Mouse (Mus musculus) large intestine, adult 2 months (tissue): ENCODE data around the gene Net1. TPM values are rescaled to one million over a fixed set of nuclear protein-coding genes. Genes with fewer than 3 reads are reported as not detected.
"Not testable (repeated sequence)": the region's sequence is repeated elsewhere in the genome, so short reads cannot be mapped to it uniquely, and the experiment has no call there.

Experiments
- DNase-seq: peaks from one replicate; pipeline ENCODE4 v3.0.0-alpha.2; 2012; ENCODE audit warnings: low read depth, low spot score
- WGBS: fragments of 180-500 bp; shearing (Covaris S2); methylation state at CpG from one replicate; pipeline ENCODE4 v1.1.7; 2018; 5-methylcytosine and 5-hydroxymethylcytosine counted together
- polyA plus RNA-seq: library from polyadenylated mRNA; depleted of rRNA; stranded (reverse); fragments of >200 nt; gene quantifications from 2 replicates; pipeline ENCODE4 v1.2.3, GENCODE M21; 2012; rRNA removed

The Net1 gene
- 63.8 and 88.6 TPM in 2 replicates for polyA plus RNA-seq

- DNase-seq: no peak
- under 1% methylated on average over 52 of the region's 52 CpGs for WGBS
Observed at GRCm38 (mm10) chr13:3917571-3918311, at the start of gene Net1, which contains the start of gene Tubal3. Gene Net1 (minus strand): TSS chr13:3918220. Gene Tubal3 (plus strand): TSS chr13:3918274.

- 75% methylated on average over 6 of the region's 6 CpGs for WGBS
- no peak for DNase-seq
Observed at GRCm38 (mm10) chr13:3951198-3951914, 33.3 kb upstream of the Net1 start.

- 91% methylated on average over 4 of the region's 4 CpGs for WGBS
- no peak for DNase-seq
Observed at GRCm38 (mm10) chr13:3949477-3949876, 31.5 kb upstream of the Net1 start.

- DNase-seq: no peak
- WGBS: 79% methylated on average over 4 of the region's 4 CpGs
Observed at GRCm38 (mm10) chr13:3947267-3947666, 29.2 kb upstream of the Net1 start.

- no peak for DNase-seq
- 82% methylated on average over 2 of the region's 2 CpGs for WGBS
Observed at GRCm38 (mm10) chr13:3945249-3945648, 27.2 kb upstream of the Net1 start, which contains the start of gene Ucn3. Gene Ucn3 (minus strand): TSS chr13:3945349.

GRCm38 (mm10) chr13:3944699-3945098 lies 26.7 kb upstream of the Net1 start:
- 28% methylated on average over 7 of the region's 7 CpGs for WGBS
- DNase-seq: no peak

GRCm38 (mm10) chr13:3926046-3926445 lies 8.0 kb upstream of the Net1 start:
- 58% methylated on average over 6 of the region's 6 CpGs for WGBS
- DNase-seq: no peak

- no peak for DNase-seq
- WGBS: 25% methylated on average over 6 of the region's 6 CpGs
Observed at GRCm38 (mm10) chr13:3925632-3926031, 7.6 kb upstream of the Net1 start.

- WGBS: 39% methylated on average over 5 of the region's 5 CpGs
- no peak for DNase-seq
Observed at GRCm38 (mm10) chr13:3924483-3924882, 6.5 kb upstream of the Net1 start.

- DNase-seq: no peak
- WGBS: 39% methylated on average over 4 of the region's 4 CpGs
Observed at GRCm38 (mm10) chr13:3913504-3913903, 4.5 kb downstream of the Net1 start.

- WGBS: 80% methylated on average over 5 of the region's 5 CpGs
- DNase-seq: no peak
Observed at GRCm38 (mm10) chr13:3910356-3910755, 7.7 kb downstream of the Net1 start.

GRCm38 (mm10) chr13:3908262-3908661 lies 9.8 kb downstream of the Net1 start:
- WGBS: 50% methylated on average over 4 of the region's 4 CpGs

GRCm38 (mm10) chr13:3907151-3907696 lies 10.8 kb downstream of the Net1 start:
- no peak for DNase-seq
- 43% methylated on average over 6 of the region's 6 CpGs for WGBS

More at GRCm38 (mm10) chr13:3908262-3908661, 9.8 kb downstream of the Net1 start:
- DNase-seq: no peak

- 85% methylated on average over 9 of the region's 9 CpGs for WGBS
- no peak for DNase-seq
Observed at GRCm38 (mm10) chr13:3899301-3899700, 18.7 kb downstream of the Net1 start.

GRCm38 (mm10) chr13:3898202-3898601 lies 19.8 kb downstream of the Net1 start:
- DNase-seq: not testable (repeated sequence)
- 98% methylated on average over 5 of the region's 5 CpGs for WGBS

- no peak for DNase-seq
- 22% methylated on average over 5 of the region's 5 CpGs for whole genome bisulfite sequencing
Observed at GRCm38 (mm10) chr13:3896913-3897312, 21.1 kb downstream of the Net1 start.

GRCm38 (mm10) chr13:3896032-3896431 lies 22.0 kb downstream of the Net1 start:
- DNase-seq: no peak
- 65% methylated on average over 6 of the region's 6 CpGs for WGBS

GRCm38 (mm10) chr13:3895397-3895980 lies 22.5 kb downstream of the Net1 start:
- DNase-seq: no peak
- 40% methylated on average over 8 of the region's 8 CpGs for WGBS

- no peak for DNase-seq
- 62% methylated on average over 8 of the region's 8 CpGs for WGBS
Observed at GRCm38 (mm10) chr13:3894549-3894948, 23.5 kb downstream of the Net1 start.

- WGBS: under 1% methylated on average over 35 of the region's 35 CpGs
Observed at GRCm38 (mm10) chr13:3893126-3893734, 24.8 kb downstream of the Net1 start.

More at GRCm38 (mm10) chr13:3893126-3893734, 24.8 kb downstream of the Net1 start:
- no peak for DNase-seq
